Mouse (Mus musculus) inflammation-experienced regulatory T-cells, adult 6 months (primary cell): ENCODE data around the gene Gm10217. TPM values are rescaled to one million over a fixed set of nuclear protein-coding genes. Genes with fewer than 3 reads are reported as not detected.

Source experiments
- ATAC-seq: one replicate; pipeline ENCODE4 v1.8.0; 2017
- polyA plus RNA-seq, 3 experiments: library from polyadenylated mRNA; unstranded; fragments of 100-300 nt; shearing (Covaris generic); gene quantifications; one replicate each; pipeline ENCODE4 v1.2.1; 2017

The Gm10217 gene
- polyA plus RNA-seq, result not detected

GRCm38 (mm10) chr8:9863951-9864350, at the start of gene Gm10217:
Gene Gm10217 (plus strand): TSS chr8:9864251.
- ATAC-seq, result no peak

GRCm38 (mm10) chr8:9824770-9825169, 39.3 kb upstream of the Gm10217 start:
- ATAC-seq, result no peak

- no peak for ATAC-seq
These were observed 23.8 kb upstream of the Gm10217 start for GRCm38 (mm10) chr8:9840257-9840656.

GRCm38 (mm10) chr8:9859286-9859685, 4.8 kb upstream of the Gm10217 start:
- ATAC-seq, result no peak

- no peak for ATAC-seq
These were observed 3.4 kb upstream of the Gm10217 start for GRCm38 (mm10) chr8:9860539-9861203.

GRCm38 (mm10) chr8:9865150-9865549, 1.1 kb downstream of the Gm10217 start:
- ATAC-seq, result no peak

GRCm38 (mm10) chr8:9868094-9868493, 4.0 kb downstream of the Gm10217 start:
- no peak for ATAC-seq

- ATAC-seq, result no peak
These were observed 12.2 kb downstream of the Gm10217 start for GRCm38 (mm10) chr8:9876241-9876640.

- no peak for ATAC-seq
These were observed 15.9 kb downstream of the Gm10217 start for GRCm38 (mm10) chr8:9879921-9880320.

GRCm38 (mm10) chr8:9886714-9887113, 22.7 kb downstream of the Gm10217 start:
- no peak for ATAC-seq

GRCm38 (mm10) chr8:9899199-9899598, 35.1 kb downstream of the Gm10217 start:
- ATAC-seq, result no peak

- no peak for ATAC-seq
These were observed 35.6 kb downstream of the Gm10217 start for GRCm38 (mm10) chr8:9899673-9900072.

Other genes starting within 250 kb of the Gm10217 start
- under 1 TPM in 1 of 3 experiments, not detected in 2; 0.13 TPM for gene Fam155a, start 93.1 kb upstream of the Gm10217 start, polyA plus RNA-seq
- 1 to 10 TPM; 2.8 to 4.3 (median 4.1) TPM for gene Lig4, start 113.4 kb downstream of the Gm10217 start, polyA plus RNA-seq
- gene Abhd13, start 113.5 kb downstream of the Gm10217 start, polyA plus RNA-seq, result 1 to 10 TPM; 3.4 to 5.9 (median 3.5) TPM
- 10 to 100 TPM in 2 of 3 experiments, 1 to 10 TPM in 1; 8.7 to 21.1 (median 15.6) TPM for gene Tnfsf13b, start 142.2 kb downstream of the Gm10217 start, polyA plus RNA-seq